Mouse (Mus musculus) testis, adult 2 months (tissue): ENCODE data around the gene Dapk1. TPM values are rescaled to one million over a fixed set of nuclear protein-coding genes. Genes with fewer than 3 reads are reported as not detected.

ENCODE experiments used
- H3K27ac ChIP-seq: fragments of 200-500 bp; 2 replicates; pipeline ENCODE4 v1.5.1; 2012; ENCODE audit warnings: low read depth, low read length; ENCODE audit not compliant: control insufficient read depth, insufficient read depth
- H3K27me3 ChIP-seq: fragments of 200-500 bp; 2 replicates; pipeline ENCODE4 v1.6.1; 2012; ENCODE audit warnings: mild to moderate bottlenecking, low read length, moderate library complexity; ENCODE audit not compliant: control insufficient read depth, insufficient read depth
- H3K36me3 ChIP-seq: fragments of 200-500 bp; 2 replicates; pipeline ENCODE4 v1.6.1; 2012; ENCODE audit warnings: mild to moderate bottlenecking, low read length; ENCODE audit not compliant: control insufficient read depth, insufficient read depth
- H3K4me1 ChIP-seq: fragments of 200-500 bp; 2 replicates; pipeline ENCODE4 v1.6.1; 2012; ENCODE audit warnings: low read length; ENCODE audit not compliant: control insufficient read depth, insufficient read depth
- H3K4me3 ChIP-seq: fragments of 200-500 bp; 2 replicates; pipeline ENCODE4 v1.5.1; 2012; ENCODE audit warnings: low read depth, mild to moderate bottlenecking, low read length, moderate library complexity, mixed read lengths; ENCODE audit not compliant: control insufficient read depth
- CTCF ChIP-seq: fragments of 200-500 bp; IDR thresholded peaks from 2 replicates; pipeline ENCODE4 v1.5.1; 2012; ENCODE audit warnings: low read depth, mild to moderate bottlenecking, inconsistent platforms, low read length, moderate library complexity; ENCODE audit not compliant: control insufficient read depth, insufficient read depth, insufficient replicate concordance
- POLR2A ChIP-seq: fragments of 200-500 bp; IDR thresholded peaks from 2 replicates; pipeline ENCODE4 v1.6.1; 2012; ENCODE audit warnings: low read depth, mild to moderate bottlenecking, inconsistent platforms, low read length, moderate library complexity; ENCODE audit not compliant: control insufficient read depth
- polyA plus RNA-seq: library from polyadenylated mRNA; depleted of rRNA; stranded (reverse); fragments of >200 nt; gene quantifications from 2 replicates; pipeline ENCODE4 v1.2.3, GENCODE M21; 2012

Dapk1 gene
- polyA plus RNA-seq, 1 experiment, result 2.6 TPM

DNA sequence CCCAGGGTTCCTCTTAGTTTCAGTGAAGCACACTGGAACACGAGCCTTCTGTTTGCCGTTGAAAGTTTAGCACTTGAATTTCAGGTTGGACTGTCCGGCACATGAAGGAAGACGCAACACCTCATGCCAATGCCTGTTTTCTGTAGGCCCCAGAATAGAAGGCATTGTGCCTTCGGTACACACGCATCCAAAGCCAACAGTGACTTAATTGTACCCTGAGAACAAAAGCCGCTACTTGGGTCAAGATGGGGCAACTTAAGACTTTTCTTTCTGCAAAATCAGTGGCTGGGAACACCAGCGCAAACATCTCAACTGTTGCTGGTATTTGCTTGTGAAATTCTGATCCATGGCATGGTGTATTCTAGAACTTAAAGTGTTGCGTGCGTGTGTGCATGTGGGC is 63.1 kb downstream of the Dapk1 start:
- no peak for TF ChIP-seq POLR2A
- TF ChIP-seq CTCF, result no peak
- Histone ChIP-seq H3K36me3 (no peaks in the 10 kb centered on the region), H3K27ac (no peak overlapping the region), H3K27me3 (no peaks in the 10 kb centered on the region), H3K4me1 (no peaks in the 10 kb centered on the region), H3K4me3 (no peak overlapping the region)

GRCm38 (mm10) chr13:60665402-60665801 is 63.7 kb downstream of the Dapk1 start:
- TF ChIP-seq POLR2A, result no peak
- TF ChIP-seq CTCF, result no peak
- Histone ChIP-seq H3K4me3 (no peak overlapping the region), H3K36me3 (no peaks in the 10 kb centered on the region), H3K27me3 (no peaks in the 10 kb centered on the region), H3K4me1 (no peaks in the 10 kb centered on the region), H3K27ac (no peak overlapping the region)

DNA sequence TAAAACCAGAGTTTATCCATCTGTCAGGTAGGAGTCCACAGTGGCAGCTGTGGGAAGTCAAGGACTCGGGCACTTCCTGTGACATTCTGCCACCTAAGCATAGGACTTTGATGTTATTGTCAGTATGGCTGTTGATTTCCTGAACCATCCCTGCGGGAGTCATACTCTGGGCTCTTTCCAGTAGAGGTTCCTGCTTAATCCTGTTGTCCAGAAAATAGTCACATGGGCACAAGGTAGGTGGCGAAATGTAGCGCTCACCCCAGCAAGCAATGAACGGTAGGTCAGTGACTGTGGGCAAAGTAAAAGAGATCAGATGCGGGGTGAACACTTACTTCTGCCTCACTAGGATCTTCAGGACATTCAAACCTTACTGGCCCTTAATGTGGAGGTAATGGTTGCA is 66.3 kb downstream of the Dapk1 start:
- no peak overlapping the region for H3K27ac ChIP-seq
- 0 out of 2 replicates have a peak, but pooled peaks cover 2% of the 10 kb centered on the region for H3K4me1 ChIP-seq
- no peak for TF ChIP-seq POLR2A
- no peak for TF ChIP-seq CTCF
- H3K27me3 ChIP-seq, result no peaks in the 10 kb centered on the region
- no peaks in the 10 kb centered on the region for H3K36me3 ChIP-seq
- H3K4me3 ChIP-seq, result no peak overlapping the region

- Histone ChIP-seq H3K27ac (no peak overlapping the region), H3K27me3 (no peaks in the 10 kb centered on the region), H3K4me1 (0 out of 2 replicates have a peak, but pooled peaks cover 2% of the 10 kb centered on the region), H3K36me3 (no peaks in the 10 kb centered on the region), H3K4me3 (no peak overlapping the region)
- TF ChIP-seq CTCF (no peak), POLR2A (no peak)
Measured at GRCm38 (mm10) chr13:60670605-60671004, 68.9 kb downstream of the Dapk1 start.

DNA sequence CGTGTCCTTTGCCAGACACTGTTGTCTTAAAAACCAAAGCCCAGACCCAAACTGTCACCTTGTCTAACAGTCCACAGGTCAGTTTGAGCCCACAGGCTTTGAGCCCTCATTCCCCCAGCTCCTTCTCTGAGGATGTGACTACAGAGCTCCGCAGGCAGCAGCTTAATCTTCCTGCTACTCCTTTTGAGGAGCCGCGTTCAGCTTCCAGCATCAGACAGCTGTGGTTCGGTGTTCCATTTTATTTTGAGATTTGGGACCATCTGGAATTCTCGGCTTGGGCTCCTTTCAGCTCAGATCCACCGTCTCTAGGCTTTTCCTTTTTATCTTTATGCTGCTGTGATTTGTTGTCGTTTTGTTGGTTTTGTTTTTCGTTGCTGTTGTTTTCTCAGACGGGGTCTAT is 69.5 kb downstream of the Dapk1 start:
- Histone ChIP-seq H3K4me3 (no peak overlapping the region), H3K27me3 (no peaks in the 10 kb centered on the region), H3K27ac (peak overlapping the region; percentile 19; the same call in 1 of the 2 replicates), H3K36me3 (no peaks in the 10 kb centered on the region), H3K4me1 (0 out of 2 replicates have a peak, but pooled peaks cover 2% of the 10 kb centered on the region)
- no peak for TF ChIP-seq CTCF
- no peak for TF ChIP-seq POLR2A

GRCm38 (mm10) chr13:60672287-60672686 is 70.5 kb downstream of the Dapk1 start:
- Histone ChIP-seq H3K27me3 (no peaks in the 10 kb centered on the region), H3K36me3 (no peaks in the 10 kb centered on the region), H3K4me1 (0 out of 2 replicates have a peak, but pooled peaks cover 2% of the 10 kb centered on the region), H3K27ac (no peak overlapping the region), H3K4me3 (no peak overlapping the region)
- no peak for TF ChIP-seq CTCF
- TF ChIP-seq POLR2A, result no peak

DNA sequence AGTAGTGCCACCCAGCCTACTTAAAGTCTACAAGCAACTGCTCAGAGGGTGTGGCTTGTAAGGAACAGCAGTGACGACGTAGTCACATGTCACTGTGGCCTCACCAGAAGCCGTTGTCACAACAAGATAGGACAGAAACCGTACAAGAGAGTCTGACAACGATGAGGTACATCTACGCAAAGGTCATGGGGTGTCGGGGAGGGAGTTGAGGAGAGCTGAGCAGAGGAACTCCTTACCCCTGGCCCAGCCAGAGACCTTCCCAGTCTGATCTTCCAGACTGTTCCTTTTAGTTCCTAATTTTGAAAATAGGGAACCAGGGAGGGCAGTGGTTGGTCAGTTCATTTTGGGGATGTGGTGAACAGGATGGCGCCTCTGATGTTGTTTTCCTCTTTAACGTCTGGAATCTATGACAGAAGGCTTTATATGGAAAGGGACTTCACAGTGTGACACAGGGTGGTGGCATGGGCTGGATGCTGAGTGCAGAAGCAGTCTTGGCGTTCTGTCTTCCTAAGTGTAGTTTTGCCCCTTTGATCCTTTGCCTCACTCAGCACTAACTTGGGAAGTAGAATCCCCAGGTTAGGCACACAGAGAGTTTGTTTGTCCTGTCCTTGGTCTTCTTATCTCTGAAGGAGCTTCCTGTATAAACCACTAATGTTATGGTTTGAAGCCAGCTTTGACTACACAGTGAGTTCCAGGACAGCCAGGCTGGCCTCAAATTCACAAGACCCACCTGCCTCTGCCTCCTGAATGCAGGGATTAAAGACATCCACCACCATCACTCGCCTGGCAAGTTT is 71.3 kb downstream of the Dapk1 start:
- no peaks in the 10 kb centered on the region for H3K36me3 ChIP-seq
- TF ChIP-seq CTCF (no peak), POLR2A (no peak)
- no peak overlapping the region for H3K4me3 ChIP-seq
- H3K27ac ChIP-seq, result no peak overlapping the region
- no peaks in the 10 kb centered on the region for H3K27me3 ChIP-seq
- H3K4me1 ChIP-seq, result 0 out of 2 replicates have a peak, but pooled peaks cover 2% of the 10 kb centered on the region
